Mouse (Mus musculus) ES-Bruce4 (cell line): ENCODE measurements around the gene Atl2. TPM values are rescaled to one million over a fixed set of nuclear protein-coding genes. Genes with fewer than 3 reads are reported as not detected.

Source experiments
- H3K27ac ChIP-seq: 2 replicates; pipeline ENCODE4 v1.5.1; 2012; ENCODE audit warnings: low read length, inconsistent platforms; ENCODE audit not compliant: insufficient read depth
- H3K27me3 ChIP-seq: 2 replicates; pipeline ENCODE4 v1.6.1; 2012; ENCODE audit warnings: mild to moderate bottlenecking, low read length, inconsistent platforms; ENCODE audit not compliant: control insufficient read depth, poor library complexity, insufficient read depth, severe bottlenecking
- H3K36me3 ChIP-seq: 2 replicates; pipeline ENCODE4 v1.6.1; 2012; ENCODE audit warnings: inconsistent platforms, mild to moderate bottlenecking, low read length, moderate library complexity; ENCODE audit not compliant: control insufficient read depth, poor library complexity, insufficient read depth, severe bottlenecking
- H3K4me1 ChIP-seq: one replicate; pipeline ENCODE4 v1.8.1; 2011; ENCODE audit warnings: low read length; ENCODE audit not compliant: control insufficient read depth, insufficient read depth
- H3K4me3 ChIP-seq: 2 replicates; pipeline ENCODE4 v1.5.1; 2011; ENCODE audit warnings: low read depth, mild to moderate bottlenecking, low read length
- H3K9ac ChIP-seq: 2 replicates; pipeline ENCODE4 v1.6.1; 2012; ENCODE audit warnings: low read depth, mild to moderate bottlenecking, inconsistent platforms; ENCODE audit not compliant: poor library complexity, severe bottlenecking
- H3K9me3 ChIP-seq: replicated peaks from 2 replicates; pipeline ENCODE4 v1.6.1; 2012; ENCODE audit warnings: mild to moderate bottlenecking, low read length, inconsistent platforms; ENCODE audit not compliant: control insufficient read depth, poor library complexity, insufficient read depth, severe bottlenecking
- CTCF ChIP-seq: IDR thresholded peaks from one replicate; pipeline ENCODE4 v1.8.1; 2011; ENCODE audit warnings: low read depth, low read length
- EP300 ChIP-seq: IDR thresholded peaks from 2 replicates; pipeline ENCODE4 v1.6.1; 2011; ENCODE audit warnings: low read depth, low read length; ENCODE audit not compliant: insufficient read depth
- POLR2A ChIP-seq: IDR thresholded peaks from one replicate; pipeline ENCODE4 v1.8.1; 2011; ENCODE audit warnings: low read length; ENCODE audit not compliant: insufficient read depth
- polyA plus RNA-seq: library from polyadenylated mRNA; stranded (reverse); fragments of >200 nt; gene quantifications from 2 replicates; pipeline ENCODE4 v1.2.4, GENCODE M21; 2011; ENCODE audit warnings: low read depth; ENCODE audit not compliant: missing spikeins, insufficient read depth, insufficient read length

Atl2 gene
- polyA plus RNA-seq, 1 experiment: 91.1 TPM

DNA sequence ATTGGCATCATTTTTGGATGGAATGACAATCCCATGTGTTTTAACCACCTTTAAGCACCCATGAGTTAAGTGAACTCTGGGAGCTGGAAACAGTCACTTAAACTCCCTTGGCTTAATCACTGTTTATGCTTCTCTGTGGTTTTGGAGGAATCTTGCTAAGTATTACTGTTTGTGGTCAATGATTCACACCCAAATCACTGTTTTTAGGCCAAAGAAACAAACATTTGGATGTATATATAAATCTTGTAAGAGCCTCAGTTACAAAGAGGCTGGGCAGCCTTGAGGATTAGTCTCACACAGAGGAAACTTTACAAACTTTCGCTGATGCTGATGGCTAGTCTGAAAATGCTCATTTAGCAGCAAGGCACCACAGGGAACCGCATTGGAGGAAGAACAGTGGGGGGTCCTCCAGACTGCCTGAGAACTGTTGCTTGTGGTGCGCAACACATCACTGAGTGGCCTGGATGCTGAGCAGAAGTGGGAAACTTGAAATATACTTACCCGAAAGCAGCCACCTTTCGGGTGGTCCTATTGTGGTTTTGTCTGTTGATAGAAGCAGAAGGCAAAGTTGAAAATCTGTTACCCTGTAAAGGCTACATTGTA lies 36.9 kb upstream of the Atl2 start:
- no peak for TF ChIP-seq EP300
- no peak for TF ChIP-seq POLR2A
- TF ChIP-seq CTCF: no peak
- Histone ChIP-seq H3K36me3 (no peaks in the 10 kb centered on the region), H3K9me3 (no peaks in the 10 kb centered on the region), H3K9ac (no peak overlapping the region), H3K4me3 (no peak overlapping the region), H3K27me3 (no peaks in the 10 kb centered on the region), H3K27ac (no peak overlapping the region), H3K4me1 (no peaks in the 10 kb centered on the region)

DNA sequence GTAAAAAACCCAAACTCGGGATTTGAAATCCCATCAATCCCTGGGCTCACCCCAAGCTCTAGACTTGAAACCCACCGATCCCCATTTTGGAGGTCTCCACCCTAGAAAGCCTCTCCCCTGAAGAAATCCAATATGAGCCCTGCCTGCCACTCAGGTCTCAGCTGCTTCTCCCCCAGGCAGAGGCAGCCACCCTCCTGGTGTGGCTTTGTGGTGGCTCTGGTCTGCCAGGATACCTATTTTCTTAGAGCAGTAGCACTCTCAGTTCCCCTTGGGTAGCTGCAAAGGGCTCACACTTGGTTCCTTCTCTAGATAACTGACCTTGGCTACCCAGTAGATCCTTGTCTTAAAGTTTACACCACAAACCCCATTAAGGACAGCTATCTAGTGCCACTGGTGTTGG lies 31.2 kb upstream of the Atl2 start:
- no peak for TF ChIP-seq EP300
- no peak for TF ChIP-seq CTCF
- TF ChIP-seq POLR2A: no peak
- no peaks in the 10 kb centered on the region for H3K36me3 ChIP-seq
- no peaks in the 10 kb centered on the region for H3K9me3 ChIP-seq
- no peaks in the 10 kb centered on the region for H3K27me3 ChIP-seq
- no peak overlapping the region for H3K27ac ChIP-seq
- H3K4me3 ChIP-seq: no peak overlapping the region
- no peaks in the 10 kb centered on the region for H3K4me1 ChIP-seq
- no peak overlapping the region for H3K9ac ChIP-seq

DNA sequence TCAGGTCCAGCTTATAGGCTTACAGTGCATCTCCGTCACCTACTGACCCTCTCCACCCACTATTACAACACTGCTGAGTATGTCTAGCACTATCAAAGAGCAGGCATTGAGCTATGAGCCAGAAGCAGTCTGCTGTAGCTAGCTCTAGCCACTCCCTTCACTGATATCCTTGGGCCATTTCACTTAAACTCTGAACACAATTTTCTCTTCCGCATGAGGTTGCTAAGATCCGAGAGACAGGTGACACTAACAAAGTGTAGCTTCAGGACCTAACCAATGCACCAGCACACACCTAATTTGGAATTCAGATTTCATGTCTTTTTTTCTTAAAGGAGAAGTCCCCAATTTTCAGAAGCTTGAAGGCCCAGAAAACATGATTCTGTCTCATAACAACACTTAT lies 30.6 kb upstream of the Atl2 start:
- Histone ChIP-seq H3K4me1 (no peaks in the 10 kb centered on the region), H3K27ac (no peak overlapping the region), H3K9ac (no peak overlapping the region), H3K4me3 (no peak overlapping the region), H3K36me3 (no peaks in the 10 kb centered on the region), H3K27me3 (no peaks in the 10 kb centered on the region), H3K9me3 (no peaks in the 10 kb centered on the region)
- TF ChIP-seq EP300 (no peak), POLR2A (no peak), CTCF (no peak)

DNA sequence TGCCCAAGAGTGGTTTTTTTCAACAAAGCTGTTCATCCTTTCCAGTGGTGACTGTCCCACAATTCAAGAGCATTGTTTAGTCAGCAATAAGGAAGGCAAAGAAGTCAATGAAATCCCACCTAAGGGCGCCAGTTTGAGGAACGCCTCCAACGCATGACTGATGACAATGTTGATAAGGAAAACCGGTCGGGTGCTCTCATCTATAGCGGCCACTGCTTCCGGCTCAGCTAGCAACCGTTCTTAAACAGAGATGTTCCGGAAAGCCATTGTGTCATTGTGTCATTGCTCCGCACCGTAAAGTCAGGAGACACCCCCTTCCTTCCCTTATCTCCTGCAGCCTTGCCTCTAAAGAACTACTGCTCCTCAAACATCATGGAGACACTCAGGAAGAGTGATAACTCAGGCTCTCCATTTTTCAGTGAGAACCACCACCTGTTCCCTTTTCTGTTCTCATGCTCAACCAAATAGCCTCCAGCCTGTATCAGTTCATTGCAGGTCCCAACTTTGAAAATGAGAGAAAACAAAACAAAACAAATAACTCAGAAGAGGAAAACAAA lies 30.0 kb upstream of the Atl2 start:
- H3K27ac ChIP-seq: no peak overlapping the region
- H3K36me3 ChIP-seq: no peaks in the 10 kb centered on the region
- no peak overlapping the region for H3K4me3 ChIP-seq
- no peaks in the 10 kb centered on the region for H3K27me3 ChIP-seq
- H3K9me3 ChIP-seq: no peaks in the 10 kb centered on the region
- no peak for TF ChIP-seq CTCF
- no peak overlapping the region for H3K9ac ChIP-seq
- no peaks in the 10 kb centered on the region for H3K4me1 ChIP-seq

DNA sequence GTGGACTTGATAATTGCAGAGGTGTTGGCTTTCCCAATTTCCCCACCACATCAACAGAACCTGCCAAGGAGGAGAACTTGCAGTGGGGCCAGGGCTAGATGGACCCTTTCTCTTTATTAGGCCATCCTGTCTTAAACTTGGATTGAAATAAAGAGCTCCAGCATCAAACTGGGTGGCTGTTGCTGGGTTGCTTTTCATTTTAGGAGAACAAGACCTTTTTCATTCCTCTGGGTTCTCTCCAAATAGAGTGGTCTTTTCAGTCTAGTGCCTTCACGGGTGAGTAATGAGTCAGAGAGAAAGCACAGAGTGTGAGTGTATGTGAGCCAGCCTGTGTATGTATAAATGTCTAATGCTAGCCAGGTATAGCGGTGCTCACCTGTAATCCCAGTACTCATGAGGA lies 24.4 kb upstream of the Atl2 start:
- no peaks in the 10 kb centered on the region for H3K4me1 ChIP-seq
- no peaks in the 10 kb centered on the region for H3K27me3 ChIP-seq
- H3K4me3 ChIP-seq: no peak overlapping the region
- no peak overlapping the region for H3K9ac ChIP-seq
- H3K9me3 ChIP-seq: no peaks in the 10 kb centered on the region
- H3K27ac ChIP-seq: no peak overlapping the region
- no peaks in the 10 kb centered on the region for H3K36me3 ChIP-seq
- TF ChIP-seq CTCF (no peak), POLR2A (no peak), EP300 (no peak)

DNA sequence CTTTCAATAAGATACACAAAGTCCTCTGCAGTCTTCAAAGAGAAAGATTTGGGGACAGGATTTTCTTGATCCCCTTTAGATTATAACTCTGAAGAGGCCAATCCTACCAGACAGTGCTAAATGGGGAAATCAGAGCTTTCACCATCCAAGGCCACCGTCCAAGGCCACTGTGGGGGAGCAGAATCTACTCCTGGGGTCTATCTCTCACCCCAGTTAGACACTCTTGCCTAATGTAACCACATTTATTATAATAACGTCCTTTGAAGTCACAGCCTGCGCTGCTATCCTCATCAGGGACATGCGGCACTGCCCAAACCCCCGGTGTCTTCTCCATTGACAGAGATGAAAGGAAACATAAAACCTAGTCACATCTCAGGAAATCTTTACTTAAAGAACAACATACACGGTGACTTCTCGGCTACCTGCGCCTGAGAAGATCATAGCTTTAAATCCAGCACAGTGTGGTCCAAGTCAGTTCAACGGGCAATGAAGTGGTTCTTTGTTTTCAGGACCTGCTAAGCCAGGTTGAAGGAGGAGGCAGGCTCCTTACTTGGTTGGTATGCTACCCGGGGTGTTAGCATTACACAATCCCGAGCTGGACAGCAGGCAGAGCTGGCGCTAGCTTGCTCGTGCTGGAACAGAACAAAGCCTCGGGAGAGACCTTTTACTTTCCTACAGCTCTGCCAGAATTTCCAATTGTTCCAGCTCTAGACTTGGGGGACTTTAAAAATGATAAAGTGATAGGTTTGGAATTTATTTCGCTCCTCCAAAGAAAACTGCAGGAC lies 23.8 kb upstream of the Atl2 start:
- no peak overlapping the region for H3K9ac ChIP-seq
- no peaks in the 10 kb centered on the region for H3K36me3 ChIP-seq
- H3K4me3 ChIP-seq: no peak overlapping the region
- H3K27me3 ChIP-seq: no peaks in the 10 kb centered on the region
- no peaks in the 10 kb centered on the region for H3K4me1 ChIP-seq
- H3K9me3 ChIP-seq: no peaks in the 10 kb centered on the region
- no peak overlapping the region for H3K27ac ChIP-seq
- no peak for TF ChIP-seq CTCF
